Mouse (Mus musculus) lung, embryonic 15.5 days (tissue): ENCODE measurements around the gene Sft2d2. TPM values are rescaled to one million over a fixed set of nuclear protein-coding genes. Genes with fewer than 3 reads are reported as not detected.

Experiments used
- ATAC-seq: fragments of 200-750 bp; cut with Nextera tagmentation; 2 replicates; pipeline ENCODE4 v1.8.0; 2017; ENCODE audit warnings: moderate number of reproducible peaks, borderline replicate concordance; ENCODE audit not compliant: low FRiP score, low TSS enrichment; ENCODE audit errors: extremely low read depth
- H3K27ac ChIP-seq: fragments of 300-500 bp; sonication (generic); 2 replicates; pipeline ENCODE4 v1.5.1; 2015; ENCODE audit warnings: moderate library complexity, mild to moderate bottlenecking, inconsistent platforms
- H3K27me3 ChIP-seq: fragments of 300-500 bp; sonication (generic); 2 replicates; pipeline ENCODE4 v1.6.1; 2015; ENCODE audit warnings: inconsistent platforms
- H3K36me3 ChIP-seq: fragments of 300-500 bp; sonication (generic); 2 replicates; pipeline ENCODE4 v1.6.1; 2015; ENCODE audit warnings: inconsistent platforms
- H3K4me1 ChIP-seq: fragments of 300-500 bp; sonication (generic); 2 replicates; pipeline ENCODE4 v1.6.1; 2015; ENCODE audit warnings: inconsistent platforms
- H3K4me2 ChIP-seq: fragments of 300-500 bp; sonication (generic); 2 replicates; pipeline ENCODE4 v1.6.1; 2015; ENCODE audit warnings: inconsistent platforms, mild to moderate bottlenecking, moderate library complexity
- H3K4me3 ChIP-seq: fragments of 300-500 bp; sonication (generic); 2 replicates; pipeline ENCODE4 v1.5.1; 2015; ENCODE audit warnings: mild to moderate bottlenecking, inconsistent platforms
- H3K9ac ChIP-seq: fragments of 300-500 bp; sonication (generic); 2 replicates; pipeline ENCODE4 v1.6.1; 2015; ENCODE audit warnings: inconsistent platforms
- H3K9me3 ChIP-seq: fragments of 300-500 bp; sonication (generic); 2 replicates; pipeline ENCODE4 v1.6.1; 2016; ENCODE audit warnings: inconsistent platforms
- WGBS: fragments of 180-500 bp; shearing (Covaris S2); methylation state at CpG from one replicate; pipeline ENCODE4 v1.1.7; 2015; 5-methylcytosine and 5-hydroxymethylcytosine counted together
- polyA plus RNA-seq: library from polyadenylated mRNA; unstranded; fragments of >200 nt; fragmentation: Nextera tagmentation; extraction: Ambion mirVana; gene quantifications from 2 replicates; pipeline ENCODE4 v1.2.1, GENCODE M21; 2015

The Sft2d2 gene
- polyA plus RNA-seq, 1 experiment from 2014 or later, result 19.2 TPM

GRCm38 (mm10) chr1:165164920-165165319 lies 29.3 kb downstream of the Sft2d2 start:
- no peaks in the 10 kb centered on the region for H3K9me3 ChIP-seq
- no peak overlapping the region for H3K9ac ChIP-seq
- no peaks in the 10 kb centered on the region for H3K36me3 ChIP-seq
- ATAC-seq, result no peak
- no peaks in the 10 kb centered on the region for H3K27me3 ChIP-seq
- WGBS, result 74% methylated on average over 6 of the region's 6 CpGs
- no peak overlapping the region for H3K4me2 ChIP-seq
- no peaks in the 10 kb centered on the region for H3K4me1 ChIP-seq
- H3K27ac ChIP-seq, result no peak overlapping the region
- no peak overlapping the region for H3K4me3 ChIP-seq

- Histone ChIP-seq H3K36me3 (no peaks in the 10 kb centered on the region), H3K4me1 (no peaks in the 10 kb centered on the region), H3K9me3 (no peaks in the 10 kb centered on the region), H3K4me3 (no peak within 1 kb of the TSS), H3K27me3 (no peaks in the 10 kb centered on the region), H3K27ac (no peak within 1 kb of the TSS), H3K4me2 (no peak within 1 kb of the TSS), H3K9ac (no peak within 1 kb of the TSS)
- WGBS, result 68% methylated on average over 8 of the region's 8 CpGs
- no peak for ATAC-seq
Measured at GRCm38 (mm10) chr1:165160723-165161405, 33.4 kb downstream of the Sft2d2 start, which contains the start of gene Tbx19. Gene Tbx19 (minus strand): TSS chr1:165160773.

GRCm38 (mm10) chr1:165158841-165159240 lies 35.4 kb downstream of the Sft2d2 start:
- H3K27ac ChIP-seq, result no peak overlapping the region
- no peak overlapping the region for H3K9ac ChIP-seq
- no peaks in the 10 kb centered on the region for H3K4me1 ChIP-seq
- ATAC-seq, result no peak
- H3K9me3 ChIP-seq, result no peaks in the 10 kb centered on the region
- H3K27me3 ChIP-seq, result no peaks in the 10 kb centered on the region
- no peak overlapping the region for H3K4me3 ChIP-seq
- 67% methylated on average over 10 of the region's 10 CpGs for WGBS
- no peak overlapping the region for H3K4me2 ChIP-seq
- no peaks in the 10 kb centered on the region for H3K36me3 ChIP-seq

GRCm38 (mm10) chr1:165154162-165154561 lies 40.1 kb downstream of the Sft2d2 start:
- no peak for ATAC-seq
- 74% methylated on average over 4 of the region's 4 CpGs for WGBS
- Histone ChIP-seq H3K4me1 (no peaks in the 10 kb centered on the region), H3K4me3 (no peak overlapping the region), H3K36me3 (no peaks in the 10 kb centered on the region), H3K27ac (no peak overlapping the region), H3K27me3 (no peaks in the 10 kb centered on the region), H3K4me2 (no peak overlapping the region), H3K9ac (no peak overlapping the region), H3K9me3 (no peaks in the 10 kb centered on the region)

GRCm38 (mm10) chr1:165151216-165151615 lies 43.0 kb downstream of the Sft2d2 start:
- Histone ChIP-seq H3K4me3 (no peak overlapping the region), H3K27ac (no peak overlapping the region), H3K4me2 (no peak overlapping the region), H3K4me1 (no peaks in the 10 kb centered on the region), H3K36me3 (no peaks in the 10 kb centered on the region), H3K27me3 (no peaks in the 10 kb centered on the region), H3K9ac (no peak overlapping the region), H3K9me3 (no peaks in the 10 kb centered on the region)
- 61% methylated on average over 8 of the region's 8 CpGs for WGBS
- ATAC-seq, result no peak

GRCm38 (mm10) chr1:165142343-165142916 lies 51.8 kb downstream of the Sft2d2 start:
- no peaks in the 10 kb centered on the region for H3K4me1 ChIP-seq
- H3K27ac ChIP-seq, result no peak overlapping the region
- no peak for ATAC-seq
- H3K27me3 ChIP-seq, result no peaks in the 10 kb centered on the region
- H3K9me3 ChIP-seq, result no peaks in the 10 kb centered on the region
- 64% methylated on average over 12 of the region's 12 CpGs for WGBS
- H3K36me3 ChIP-seq, result no peaks in the 10 kb centered on the region
- no peak overlapping the region for H3K9ac ChIP-seq
- H3K4me3 ChIP-seq, result no peak overlapping the region
- no peak overlapping the region for H3K4me2 ChIP-seq

GRCm38 (mm10) chr1:165140227-165140626 lies 54.0 kb downstream of the Sft2d2 start:
- ATAC-seq, result no peak
- WGBS, result 49% methylated on average over 3 of the region's 3 CpGs
- no peak overlapping the region for H3K27ac ChIP-seq
- no peaks in the 10 kb centered on the region for H3K36me3 ChIP-seq
- no peak overlapping the region for H3K9ac ChIP-seq
- H3K4me2 ChIP-seq, result no peak overlapping the region
- H3K4me3 ChIP-seq, result no peak overlapping the region
- no peaks in the 10 kb centered on the region for H3K27me3 ChIP-seq
- H3K4me1 ChIP-seq, result no peaks in the 10 kb centered on the region
- H3K9me3 ChIP-seq, result no peaks in the 10 kb centered on the region

GRCm38 (mm10) chr1:165133858-165134257 lies 60.4 kb downstream of the Sft2d2 start:
- H3K4me2 ChIP-seq, result no peak overlapping the region
- ATAC-seq, result no peak
- no peak overlapping the region for H3K4me3 ChIP-seq
- H3K9ac ChIP-seq, result no peak overlapping the region
- H3K27ac ChIP-seq, result no peak overlapping the region
- H3K9me3 ChIP-seq, result no peaks in the 10 kb centered on the region
- no peaks in the 10 kb centered on the region for H3K4me1 ChIP-seq
- H3K27me3 ChIP-seq, result no peaks in the 10 kb centered on the region
- no peaks in the 10 kb centered on the region for H3K36me3 ChIP-seq
- WGBS, result 58% methylated on average over 2 of the region's 2 CpGs

GRCm38 (mm10) chr1:165133279-165133678 lies 61.0 kb downstream of the Sft2d2 start:
- Histone ChIP-seq H3K27ac (no peak overlapping the region), H3K4me3 (no peak overlapping the region), H3K9me3 (no peaks in the 10 kb centered on the region), H3K4me2 (no peak overlapping the region), H3K4me1 (no peaks in the 10 kb centered on the region), H3K36me3 (no peaks in the 10 kb centered on the region), H3K27me3 (no peaks in the 10 kb centered on the region), H3K9ac (no peak overlapping the region)
- 72% methylated on average over 5 of the region's 5 CpGs for WGBS
- ATAC-seq, result no peak

GRCm38 (mm10) chr1:165132187-165132877 lies 61.9 kb downstream of the Sft2d2 start:
- ATAC-seq, result no peak
- Histone ChIP-seq H3K36me3 (no peaks in the 10 kb centered on the region), H3K27ac (no peak overlapping the region), H3K4me2 (no peak overlapping the region), H3K4me1 (no peaks in the 10 kb centered on the region), H3K9ac (no peak overlapping the region), H3K27me3 (no peaks in the 10 kb centered on the region), H3K4me3 (no peak overlapping the region), H3K9me3 (no peaks in the 10 kb centered on the region)
- 64% methylated on average over 14 of the region's 14 CpGs for WGBS

GRCm38 (mm10) chr1:165129573-165129972 lies 64.7 kb downstream of the Sft2d2 start:
- H3K27me3 ChIP-seq, result no peaks in the 10 kb centered on the region
- H3K4me2 ChIP-seq, result no peak overlapping the region
- 73% methylated on average over 5 of the region's 5 CpGs for WGBS
- no peaks in the 10 kb centered on the region for H3K9me3 ChIP-seq
- H3K27ac ChIP-seq, result no peak overlapping the region
- no peak overlapping the region for H3K9ac ChIP-seq
- H3K36me3 ChIP-seq, result no peaks in the 10 kb centered on the region
- no peak overlapping the region for H3K4me3 ChIP-seq
- ATAC-seq, result no peak
- H3K4me1 ChIP-seq, result no peaks in the 10 kb centered on the region
